Mouse (Mus musculus) liver, embryonic 14.5 days (tissue): ENCODE data around the gene Cyp3a41a.

ENCODE experiments used
- CTCF ChIP-seq: IDR thresholded peaks from 2 replicates; pipeline ENCODE4 v1.5.1; 2016; ENCODE audit warnings: antibody characterized with exemption, low read depth, control low read depth
- EP300 ChIP-seq: IDR thresholded peaks from 2 replicates; pipeline ENCODE4 v1.6.1; 2016; ENCODE audit warnings: antibody characterized with exemption, low read depth

DNA sequence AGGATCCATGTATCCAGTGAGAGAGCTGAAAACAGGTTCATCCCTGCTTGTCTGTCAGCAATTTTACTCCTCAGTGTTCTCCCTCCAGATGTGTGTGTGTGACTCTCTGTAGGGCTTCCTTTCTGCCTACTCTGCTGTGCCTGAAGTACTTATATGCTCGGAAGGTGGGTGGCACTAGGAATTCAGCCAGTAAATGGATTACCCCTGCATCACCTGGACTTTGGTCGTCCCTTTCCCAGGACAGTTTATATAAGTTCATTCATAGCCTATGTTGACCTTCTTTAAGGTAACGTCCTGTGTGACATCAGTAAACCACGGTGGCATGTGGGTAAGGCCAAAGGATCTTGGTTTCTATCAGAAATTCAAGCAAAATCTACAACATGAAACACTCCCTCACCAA is 72.2 kb downstream of the Cyp3a41a start:
- TF ChIP-seq CTCF (no peak), EP300 (no peak)
